Mouse (Mus musculus): ENCODE measurements around the gene B3gat1. TPM values are rescaled to one million over a fixed set of nuclear protein-coding genes. Genes with fewer than 3 reads are reported as not detected.

The B3gat1 gene
- total RNA-seq (2017), result not detected in 2 replicates

DNA sequence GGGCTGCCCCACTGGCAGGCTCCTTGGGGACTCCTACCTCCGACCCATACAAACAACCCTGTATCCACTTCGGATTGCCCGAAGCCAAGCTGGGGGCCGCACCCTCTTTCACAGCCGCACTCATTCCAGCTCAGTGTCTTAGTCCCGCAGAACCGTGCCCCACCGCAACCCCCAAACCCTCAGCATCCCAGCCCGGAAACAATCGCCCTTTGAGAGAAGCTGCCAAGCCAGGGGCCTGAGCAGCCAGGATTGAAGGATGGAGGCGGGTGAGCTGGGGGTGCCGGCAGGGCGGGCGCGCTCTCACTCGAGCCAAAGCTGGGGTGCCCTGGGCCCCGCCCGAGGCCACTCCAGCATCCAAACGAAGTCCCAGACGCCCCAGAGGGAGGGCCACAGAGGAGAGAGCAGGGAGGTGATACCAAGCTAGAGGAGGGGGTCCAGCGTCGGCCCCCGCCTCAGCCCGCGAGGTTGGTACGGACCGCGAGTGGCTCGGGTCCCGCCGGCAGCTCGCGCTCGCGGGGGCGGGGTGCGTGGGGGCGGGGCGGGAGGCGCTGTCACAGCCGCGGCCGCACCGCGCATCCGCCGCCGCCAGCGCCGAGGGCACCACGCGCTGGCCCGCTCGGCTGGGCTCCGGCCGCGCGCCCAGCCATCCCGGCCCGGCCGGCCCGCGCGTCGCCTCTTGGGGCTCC is at the start of gene B3gat1:
TSS of gene B3gat1 (plus strand) at position 523 of the 686 bp plus-strand sequence.
- ATAC-seq (replicated peaks in 1 of 2; ENCODE audit: insufficient read depth in 1 of 2, low FRiP score in 2 of 2, low TSS enrichment in 1 of 2, low read depth in 1 of 2, poor library complexity in 2 of 2, severe bottlenecking in 2 of 2), result no peak

GRCm38 (mm10) chr9:26689171-26689570 is 44.4 kb upstream of the B3gat1 start:
- no peak for ATAC-seq (replicated peaks in 1 of 2; ENCODE audit: insufficient read depth in 1 of 2, low FRiP score in 2 of 2, low TSS enrichment in 1 of 2, low read depth in 1 of 2, poor library complexity in 2 of 2, severe bottlenecking in 2 of 2)

DNA sequence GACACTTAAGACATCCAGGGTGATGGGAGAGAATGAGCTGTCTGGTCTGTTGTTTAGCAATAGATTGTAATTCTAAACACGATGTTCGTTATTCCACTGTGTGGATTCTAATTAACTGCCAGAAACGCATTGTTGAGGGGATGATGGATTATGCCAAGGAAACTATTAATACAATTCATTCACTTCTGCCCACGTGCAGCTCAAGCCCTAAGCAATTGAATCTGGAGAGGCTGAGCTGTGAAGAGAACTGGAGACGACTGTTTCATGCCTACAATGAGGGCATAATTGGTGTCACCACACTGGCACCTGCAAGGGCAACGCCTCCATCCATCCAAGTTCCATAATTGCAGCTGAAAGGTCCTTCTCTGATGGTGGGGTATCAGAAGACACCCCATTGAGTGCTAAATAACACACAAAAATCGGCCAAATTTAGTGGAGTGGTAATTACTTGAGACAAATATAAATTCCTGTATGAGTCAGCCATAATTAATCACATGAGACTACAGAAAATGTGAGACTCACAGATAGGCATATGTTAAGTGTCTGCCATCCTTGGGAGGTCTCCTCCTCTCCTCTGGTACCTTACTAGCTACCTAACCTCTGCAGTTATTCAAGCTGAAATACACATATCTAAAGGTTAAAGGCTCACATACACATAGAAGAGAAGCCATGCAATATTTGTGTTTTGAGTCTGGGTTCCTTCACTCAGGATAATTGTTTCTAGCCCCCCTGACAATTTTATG is 43.4 kb upstream of the B3gat1 start:
- ATAC-seq (replicated peaks in 1 of 2; ENCODE audit: insufficient read depth in 1 of 2, low FRiP score in 2 of 2, low TSS enrichment in 1 of 2, low read depth in 1 of 2, poor library complexity in 2 of 2, severe bottlenecking in 2 of 2), result no peak

DNA sequence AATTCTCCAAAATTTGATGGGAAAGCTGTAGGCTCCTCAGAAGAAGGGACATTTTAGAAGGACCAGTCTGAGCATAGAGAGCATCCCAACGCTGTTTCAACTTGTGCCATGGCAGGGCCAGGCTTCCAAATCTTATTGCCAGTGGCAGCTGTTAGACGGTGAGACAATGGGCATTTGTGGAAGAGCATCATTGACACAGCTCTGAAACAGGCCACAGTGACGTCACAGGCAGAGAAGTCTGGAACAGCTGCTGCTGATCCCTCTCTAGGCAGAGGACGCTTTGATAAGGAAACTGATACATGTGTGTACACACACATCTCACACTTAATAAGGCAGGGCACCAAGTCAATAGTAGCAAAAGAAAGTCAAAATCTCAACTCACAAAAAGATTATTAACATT is 40.9 kb upstream of the B3gat1 start:
- no peak for ATAC-seq (replicated peaks in 1 of 2; ENCODE audit: insufficient read depth in 1 of 2, low FRiP score in 2 of 2, low TSS enrichment in 1 of 2, low read depth in 1 of 2, poor library complexity in 2 of 2, severe bottlenecking in 2 of 2)

DNA sequence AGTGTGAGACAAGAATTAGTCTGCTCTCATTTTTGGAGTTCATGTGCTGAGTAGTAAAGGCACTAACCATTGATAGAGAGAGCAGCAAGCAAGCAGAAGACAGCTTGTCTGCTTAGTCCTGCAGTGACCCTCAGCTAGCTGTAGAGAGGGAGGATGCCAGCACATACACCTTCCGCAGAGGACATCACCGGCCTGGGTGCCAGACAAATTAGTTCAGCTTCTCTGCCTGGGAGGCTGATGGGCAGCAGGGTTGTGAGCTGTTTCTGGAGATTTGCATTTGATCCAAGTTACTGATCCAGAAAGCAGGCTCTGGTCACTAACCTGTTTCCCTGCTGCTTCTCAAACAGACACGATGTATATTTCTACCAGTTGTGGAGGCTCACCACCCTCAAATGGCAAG is 38.9 kb upstream of the B3gat1 start:
- no peak for ATAC-seq (replicated peaks in 1 of 2; ENCODE audit: insufficient read depth in 1 of 2, low FRiP score in 2 of 2, low TSS enrichment in 1 of 2, low read depth in 1 of 2, poor library complexity in 2 of 2, severe bottlenecking in 2 of 2)

DNA sequence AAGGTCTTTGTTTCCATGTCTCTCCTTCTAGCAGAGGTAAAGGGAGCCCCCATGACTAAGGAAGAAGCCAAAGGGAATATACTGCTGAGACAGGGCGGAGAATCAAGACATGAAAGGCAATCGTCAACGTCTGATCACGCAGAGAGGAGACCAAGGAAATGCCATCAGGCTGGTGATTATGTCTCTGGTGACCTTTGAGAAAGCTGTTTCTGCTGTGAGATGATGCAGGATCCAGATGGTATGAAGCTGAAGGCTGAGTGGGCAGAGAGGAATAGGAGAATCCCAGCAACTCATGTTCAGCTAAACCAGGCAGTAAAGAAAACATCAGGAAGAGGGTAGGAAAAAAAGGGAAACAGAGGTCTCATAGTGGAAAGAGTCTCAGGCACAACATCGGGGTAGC is 38.4 kb upstream of the B3gat1 start:
- no peak for ATAC-seq (replicated peaks in 1 of 2; ENCODE audit: insufficient read depth in 1 of 2, low FRiP score in 2 of 2, low TSS enrichment in 1 of 2, low read depth in 1 of 2, poor library complexity in 2 of 2, severe bottlenecking in 2 of 2)

- no peak for ATAC-seq (replicated peaks in 1 of 2; ENCODE audit: insufficient read depth in 1 of 2, low FRiP score in 2 of 2, low TSS enrichment in 1 of 2, low read depth in 1 of 2, poor library complexity in 2 of 2, severe bottlenecking in 2 of 2)
These were observed 35.2 kb upstream of the B3gat1 start for GRCm38 (mm10) chr9:26698286-26698685.

DNA sequence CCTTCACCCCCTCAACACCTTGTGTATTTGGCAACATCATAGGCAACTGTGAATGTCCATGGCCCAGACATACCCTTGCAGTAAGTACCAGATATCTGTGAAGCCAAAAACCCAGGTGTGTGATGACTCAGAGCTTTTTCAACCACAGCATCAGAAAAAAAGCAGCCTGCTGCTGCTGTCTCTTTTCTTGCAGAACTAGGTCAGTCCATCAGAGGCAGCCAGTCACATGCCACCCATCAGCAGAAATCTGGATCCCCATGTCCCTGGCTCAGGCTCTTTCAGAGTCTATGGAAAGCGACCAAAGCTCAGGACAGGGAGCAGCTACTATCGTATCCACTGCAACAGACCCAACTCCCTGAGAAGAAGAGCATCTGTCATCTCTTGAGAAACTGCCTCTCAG is 33.2 kb upstream of the B3gat1 start:
- ATAC-seq (replicated peaks in 1 of 2; ENCODE audit: insufficient read depth in 1 of 2, low FRiP score in 2 of 2, low TSS enrichment in 1 of 2, low read depth in 1 of 2, poor library complexity in 2 of 2, severe bottlenecking in 2 of 2), result no peak

GRCm38 (mm10) chr9:26718388-26718787 is 15.1 kb upstream of the B3gat1 start:
- no peak for ATAC-seq (replicated peaks in 1 of 2; ENCODE audit: insufficient read depth in 1 of 2, low FRiP score in 2 of 2, low TSS enrichment in 1 of 2, low read depth in 1 of 2, poor library complexity in 2 of 2, severe bottlenecking in 2 of 2)

- no peak for ATAC-seq (replicated peaks in 1 of 2; ENCODE audit: insufficient read depth in 1 of 2, low FRiP score in 2 of 2, low TSS enrichment in 1 of 2, low read depth in 1 of 2, poor library complexity in 2 of 2, severe bottlenecking in 2 of 2)
These were observed 11.8 kb upstream of the B3gat1 start for GRCm38 (mm10) chr9:26721771-26722170.

DNA sequence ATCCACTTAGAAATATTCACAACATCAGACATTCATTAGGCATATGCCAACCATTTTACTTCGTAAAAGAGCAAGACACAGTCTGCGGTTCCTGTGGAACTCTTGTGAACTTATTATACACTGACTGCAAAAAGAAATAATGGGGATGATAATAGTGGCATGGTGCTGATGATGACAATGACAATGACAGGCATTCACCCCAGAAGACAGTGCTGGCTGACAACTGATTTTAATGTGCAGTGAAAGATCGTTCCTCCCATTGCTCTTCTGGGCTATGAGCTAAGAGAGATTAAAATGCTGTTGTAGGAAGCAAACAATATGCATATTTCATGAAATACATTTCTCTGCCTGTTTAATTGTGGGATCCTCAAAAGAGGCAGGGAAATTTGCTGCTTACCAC is 7.8 kb upstream of the B3gat1 start:
- ATAC-seq (replicated peaks in 1 of 2; ENCODE audit: insufficient read depth in 1 of 2, low FRiP score in 2 of 2, low TSS enrichment in 1 of 2, low read depth in 1 of 2, poor library complexity in 2 of 2, severe bottlenecking in 2 of 2), result no peak

- no peak for ATAC-seq (replicated peaks in 1 of 2; ENCODE audit: insufficient read depth in 1 of 2, low FRiP score in 2 of 2, low TSS enrichment in 1 of 2, low read depth in 1 of 2, poor library complexity in 2 of 2, severe bottlenecking in 2 of 2)
These were observed 6.1 kb upstream of the B3gat1 start for GRCm38 (mm10) chr9:26727445-26727844.

GRCm38 (mm10) chr9:26728556-26728955 is 5.0 kb upstream of the B3gat1 start:
- ATAC-seq (replicated peaks in 1 of 2; ENCODE audit: insufficient read depth in 1 of 2, low FRiP score in 2 of 2, low TSS enrichment in 1 of 2, low read depth in 1 of 2, poor library complexity in 2 of 2, severe bottlenecking in 2 of 2), result no peak

DNA sequence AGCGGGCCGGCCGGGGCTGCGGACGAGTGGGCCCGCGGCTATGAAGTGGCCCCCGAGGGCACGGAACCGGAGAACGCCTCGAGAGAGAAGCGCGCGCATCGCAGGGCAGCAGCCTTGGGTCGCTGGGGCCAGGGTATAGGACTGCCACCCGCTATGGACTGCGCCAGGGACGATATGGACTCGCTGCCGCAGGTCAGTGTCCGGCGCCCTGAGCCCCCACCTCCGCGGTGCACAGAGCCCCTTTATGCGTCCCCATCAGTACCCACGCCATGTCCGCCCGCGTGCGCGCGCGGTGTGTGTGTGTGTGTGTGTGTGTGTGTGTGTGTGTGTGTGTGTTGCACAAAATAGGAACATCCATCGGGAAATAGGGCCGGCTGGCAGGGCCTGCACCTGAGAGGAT is 458 bp downstream of the B3gat1 start:
- no peak for ATAC-seq (replicated peaks in 1 of 2; ENCODE audit: insufficient read depth in 1 of 2, low FRiP score in 2 of 2, low TSS enrichment in 1 of 2, low read depth in 1 of 2, poor library complexity in 2 of 2, severe bottlenecking in 2 of 2)

GRCm38 (mm10) chr9:26737116-26737515 is 3.6 kb downstream of the B3gat1 start:
- no peak for ATAC-seq (replicated peaks in 1 of 2; ENCODE audit: insufficient read depth in 1 of 2, low FRiP score in 2 of 2, low TSS enrichment in 1 of 2, low read depth in 1 of 2, poor library complexity in 2 of 2, severe bottlenecking in 2 of 2)

- ATAC-seq (replicated peaks in 1 of 2; ENCODE audit: insufficient read depth in 1 of 2, low FRiP score in 2 of 2, low TSS enrichment in 1 of 2, low read depth in 1 of 2, poor library complexity in 2 of 2, severe bottlenecking in 2 of 2), result no peak
These were observed 9.3 kb downstream of the B3gat1 start for GRCm38 (mm10) chr9:26742817-26743216.

- no peak for ATAC-seq (replicated peaks in 1 of 2; ENCODE audit: insufficient read depth in 1 of 2, low FRiP score in 2 of 2, low TSS enrichment in 1 of 2, low read depth in 1 of 2, poor library complexity in 2 of 2, severe bottlenecking in 2 of 2)
These were observed 13.6 kb downstream of the B3gat1 start for GRCm38 (mm10) chr9:26747121-26747520.

- no peak for ATAC-seq (replicated peaks in 1 of 2; ENCODE audit: insufficient read depth in 1 of 2, low FRiP score in 2 of 2, low TSS enrichment in 1 of 2, low read depth in 1 of 2, poor library complexity in 2 of 2, severe bottlenecking in 2 of 2)
These were observed 15.4 kb downstream of the B3gat1 start for GRCm38 (mm10) chr9:26748893-26749292.

GRCm38 (mm10) chr9:26760081-26760480 is 26.6 kb downstream of the B3gat1 start:
- no peak for ATAC-seq (replicated peaks in 1 of 2; ENCODE audit: insufficient read depth in 1 of 2, low FRiP score in 2 of 2, low TSS enrichment in 1 of 2, low read depth in 1 of 2, poor library complexity in 2 of 2, severe bottlenecking in 2 of 2)
